ENCODE assay signal across 10 mouse cellular contexts in the genomic region with DNA sequence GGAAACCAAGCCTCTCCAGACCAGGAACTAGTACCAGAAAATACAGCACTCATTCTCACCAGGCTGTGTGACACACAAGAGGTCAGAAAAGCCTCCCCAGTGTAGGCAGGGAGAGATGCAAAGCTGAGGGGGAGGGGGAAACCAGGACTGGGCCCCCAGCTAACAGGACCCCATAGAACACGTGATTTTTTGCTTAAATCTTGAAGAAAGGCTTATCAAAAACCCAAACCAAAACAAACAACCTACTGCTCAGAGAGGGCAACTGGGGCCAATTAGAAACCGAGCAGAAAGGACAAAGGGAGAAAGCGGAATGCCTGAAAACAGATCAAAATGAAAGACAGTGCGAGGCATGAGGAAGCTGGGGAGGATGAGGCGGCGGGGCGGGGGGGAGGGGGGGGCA. TPM values are rescaled to one million over a fixed set of nuclear protein-coding genes. Genes with fewer than 3 reads are reported as not detected.
DNase-seq lines count a peak whose midpoint lies in the region; ATAC-seq and TF ChIP-seq lines count a peak whose summit lies in the region.
"Had no signal": no experiment of that assay in that cellular context is flagged by ENCODE, and none has a peak within 500 bp of the region (broad histone marks: within the 10 kb centered on the region; RNA-seq: fewer than 3 reads in every experiment).

No protein-coding gene starts in this region.

- H3K79me2 ChIP-seq in liver, adult 2 months (ENCODE audit: control insufficient read depth, insufficient read depth, low read length) = peaks cover 4% of the 10 kb centered on the region; the same call in 1 of the 2 replicates

- DNase-seq in liver, adult 2 months (ENCODE audit: extremely low read depth, low read depth, low spot score) = no peak
- no peak for DNase-seq in liver
- DNase-seq in embryonic facial prominence, embryonic 11.5 days (ENCODE audit: low spot score) = peak; percentile 44
- DNase-seq in right cerebral cortex, adult 18-20 months = no peak
- no peak for DNase-seq in layer of hippocampus, adult 18-20 months (ENCODE audit: low spot score in 2 of 2)
- DNase-seq in frontal cortex, postnatal 25 days (ENCODE audit: low spot score in 2 of 2) = no peak

- H3K9me3 ChIP-seq in embryonic facial prominence, embryonic 11.5 days (replicated peaks; ENCODE audit: control insufficient read depth, low read length) = no peaks in the 10 kb centered on the region
- H3K9me3 ChIP-seq in intestine, embryonic 15.5 days = no peaks in the 10 kb centered on the region
- no peaks in the 10 kb centered on the region for H3K9me3 ChIP-seq in neural tube, embryonic 14.5 days (ENCODE audit: control insufficient read depth, low read length)

- no peak for ATAC-seq in embryonic facial prominence, embryonic 11.5 days (replicated peaks; ENCODE audit: insufficient number of reproducible peaks, low FRiP score, low TSS enrichment, low read depth)
- ATAC-seq in intestine, embryonic 15.5 days = no peak
- no peak for ATAC-seq in neural tube, embryonic 14.5 days (ENCODE audit: low read depth)

- H3K4me3 ChIP-seq in liver, adult 2 months (ENCODE audit: insufficient read depth, low read depth, low read length) = peak overlapping the region; percentile 54
- H3K4me3 ChIP-seq in embryonic facial prominence, embryonic 11.5 days (ENCODE audit: low read depth, low read length) = peak overlapping the region; percentile 75
- peak overlapping the region; percentile 66 for H3K4me3 ChIP-seq in intestine, embryonic 15.5 days (replicated peaks)
- H3K4me3 ChIP-seq in neural tube, embryonic 14.5 days (ENCODE audit: low read depth, low read length) = peak overlapping the region; percentile 63

- H3K4me2 ChIP-seq in embryonic facial prominence, embryonic 11.5 days (ENCODE audit: low read depth, low read length) = peak overlapping the region; percentile 79
- peak overlapping the region; percentile 62 for H3K4me2 ChIP-seq in intestine, embryonic 15.5 days (replicated peaks)
- H3K4me2 ChIP-seq in neural tube, embryonic 14.5 days (ENCODE audit: low read depth, low read length) = peak overlapping the region; percentile 85

- no peak for TF ChIP-seq POLR2A in liver, adult 2 months (IDR thresholded peaks at IDR 0.05; ENCODE audit: extremely low read depth, insufficient read depth, low read length)

- H3K27me3 ChIP-seq in liver, adult 2 months (ENCODE audit: control insufficient read depth, insufficient read depth, low read length) = no peaks in the 10 kb centered on the region
- no peaks in the 10 kb centered on the region for H3K27me3 ChIP-seq in embryonic facial prominence, embryonic 11.5 days (ENCODE audit: control insufficient read depth, insufficient read depth, low read length)
- H3K27me3 ChIP-seq in intestine, embryonic 15.5 days (replicated peaks) = no peaks in the 10 kb centered on the region
- no peaks in the 10 kb centered on the region for H3K27me3 ChIP-seq in neural tube, embryonic 14.5 days (ENCODE audit: control insufficient read depth, insufficient read depth, low read length)

- H3K4me1 ChIP-seq in liver, adult 2 months (ENCODE audit: control insufficient read depth, insufficient read depth, low read length) = peaks cover 6% of the 10 kb centered on the region
- H3K4me1 ChIP-seq in embryonic facial prominence, embryonic 11.5 days (ENCODE audit: control insufficient read depth, insufficient read depth, low read length) = peaks cover 3% of the 10 kb centered on the region
- peaks cover 24% of the 10 kb centered on the region for H3K4me1 ChIP-seq in intestine, embryonic 15.5 days (replicated peaks)
- peaks cover 24% of the 10 kb centered on the region for H3K4me1 ChIP-seq in neural tube, embryonic 14.5 days (ENCODE audit: control insufficient read depth, insufficient read depth, low read length)

- TF ChIP-seq CTCF in liver, adult 2 months (IDR thresholded peaks at IDR 0.05; ENCODE audit: low read depth, low read length) = no peak

- H3K9ac ChIP-seq in liver, adult 2 months (ENCODE audit: low read depth, low read length) = peak overlapping the region; percentile 14; the same call in 1 of the 2 replicates
- peak overlapping the region; percentile 89 for H3K9ac ChIP-seq in embryonic facial prominence, embryonic 11.5 days (replicated peaks; ENCODE audit: low read length)
- H3K9ac ChIP-seq in intestine, embryonic 15.5 days = peak overlapping the region; percentile 65
- H3K9ac ChIP-seq in neural tube, embryonic 14.5 days (replicated peaks; ENCODE audit: low read depth, low read length) = peak overlapping the region; percentile 78

- peaks cover 48% of the 10 kb centered on the region for H3K36me3 ChIP-seq in liver, adult 2 months (ENCODE audit: control insufficient read depth, insufficient read depth, low read length)
- peaks cover 5% of the 10 kb centered on the region for H3K36me3 ChIP-seq in embryonic facial prominence, embryonic 11.5 days (replicated peaks; ENCODE audit: control insufficient read depth, insufficient read depth, low read depth, low read length)
- H3K36me3 ChIP-seq in intestine, embryonic 15.5 days = peaks cover 48% of the 10 kb centered on the region
- peaks cover 40% of the 10 kb centered on the region for H3K36me3 ChIP-seq in neural tube, embryonic 14.5 days (ENCODE audit: control insufficient read depth, insufficient read depth, low read length)

- 6% methylated on average over 7 of the region's 7 CpGs for WGBS in liver, adult 2 months
- WGBS in embryonic facial prominence, embryonic 11.5 days = 0% methylated on average over 7 of the region's 7 CpGs
- 2% methylated on average over 7 of the region's 7 CpGs for WGBS in intestine, embryonic 15.5 days
- under 1% methylated on average over 7 of the region's 7 CpGs for WGBS in neural tube, embryonic 14.5 days

- H3K27ac ChIP-seq in liver, adult 2 months (replicated peaks; ENCODE audit: insufficient read depth, low read depth, low read length) = no peak overlapping the region
- H3K27ac ChIP-seq in embryonic facial prominence, embryonic 11.5 days (replicated peaks; ENCODE audit: low read depth, low read length) = peak overlapping the region; percentile 52
- H3K27ac ChIP-seq in intestine, embryonic 15.5 days = peak overlapping the region; percentile 77; the same call in 1 of the 2 replicates
- peak overlapping the region; percentile 79 for H3K27ac ChIP-seq in neural tube, embryonic 14.5 days (ENCODE audit: low read depth, low read length)

RNA-seq across cellular contexts. Expression of a gene that starts 11.6 kb away (rescaled TPM):
- total RNA-seq in liver, adult 2 months (2014; rRNA removed) = 0.09 and 0.27 TPM in 2 replicates
- polyA plus RNA-seq in liver, adult 2 months (2012; rRNA removed) = 0.37 and 0.73 TPM in 2 replicates
- 6.2 and 6.3 TPM in 2 replicates for polyA plus RNA-seq in embryonic facial prominence, embryonic 11.5 days (2014; fragmentation: Nextera tagmentation; extraction: Ambion mirVana)
- polyA plus RNA-seq in intestine, embryonic 15.5 days (2015; fragmentation: Nextera tagmentation; extraction: Ambion mirVana) = 2.8 and 3.0 TPM in 2 replicates
- 9.2 and 12.5 TPM in 2 replicates for polyA plus RNA-seq in neural tube, embryonic 14.5 days (2014; fragmentation: Nextera tagmentation; extraction: Ambion mirVana)
- total RNA-seq in layer of hippocampus, adult 18-20 months (2021) = 10 to 100 TPM; 20.4 to 22.3 TPM

RNA-seq across cellular contexts. Expression of a gene that starts 12.0 kb away (rescaled TPM):
- total RNA-seq in liver, adult 2 months (2014; rRNA removed) = not detected in 2 replicates
- polyA plus RNA-seq in liver, adult 2 months (2012; rRNA removed) = not detected in 2 replicates
- not detected in 2 replicates for polyA plus RNA-seq in embryonic facial prominence, embryonic 11.5 days (2014; fragmentation: Nextera tagmentation; extraction: Ambion mirVana)
- not detected in 2 replicates for polyA plus RNA-seq in intestine, embryonic 15.5 days (2015; fragmentation: Nextera tagmentation; extraction: Ambion mirVana)
- polyA plus RNA-seq in neural tube, embryonic 14.5 days (2014; fragmentation: Nextera tagmentation; extraction: Ambion mirVana) = not detected in 2 replicates
- total RNA-seq in layer of hippocampus, adult 18-20 months (2021) = not detected
- total RNA-seq: adrenal gland, postnatal 4 days; left cerebral cortex, postnatal 36 days had no signal

RNA-seq across cellular contexts. Expression of a gene that starts 31.6 kb away (rescaled TPM):
- not detected in 2 replicates for total RNA-seq in liver, adult 2 months (2014; rRNA removed)
- polyA plus RNA-seq in liver, adult 2 months (2012; rRNA removed) = not detected in 2 replicates
- not detected in 2 replicates for polyA plus RNA-seq in embryonic facial prominence, embryonic 11.5 days (2014; fragmentation: Nextera tagmentation; extraction: Ambion mirVana)
- not detected in 2 replicates for polyA plus RNA-seq in intestine, embryonic 15.5 days (2015; fragmentation: Nextera tagmentation; extraction: Ambion mirVana)
- 0.05 and 0.26 TPM in 2 replicates for polyA plus RNA-seq in neural tube, embryonic 14.5 days (2014; fragmentation: Nextera tagmentation; extraction: Ambion mirVana)
- total RNA-seq in layer of hippocampus, adult 18-20 months (2021) = under 1 TPM; 0.25 to 0.54 TPM
- total RNA-seq: adrenal gland, postnatal 4 days had no signal

RNA-seq across cellular contexts. Expression of a gene that starts 33.2 kb away (rescaled TPM):
- 30.6 and 36.0 TPM in 2 replicates for total RNA-seq in liver, adult 2 months (2014; rRNA removed)
- polyA plus RNA-seq in liver, adult 2 months (2012; rRNA removed) = 36.7 and 39.0 TPM in 2 replicates
- 109 and 110 TPM in 2 replicates for polyA plus RNA-seq in embryonic facial prominence, embryonic 11.5 days (2014; fragmentation: Nextera tagmentation; extraction: Ambion mirVana)
- polyA plus RNA-seq in intestine, embryonic 15.5 days (2015; fragmentation: Nextera tagmentation; extraction: Ambion mirVana) = 83.7 and 84.8 TPM in 2 replicates
- polyA plus RNA-seq in neural tube, embryonic 14.5 days (2014; fragmentation: Nextera tagmentation; extraction: Ambion mirVana) = 77.4 and 79.8 TPM in 2 replicates
- total RNA-seq in layer of hippocampus, adult 18-20 months (2021) = 10 to 100 TPM; 23.4 to 24.4 TPM

RNA-seq across cellular contexts. Expression of a gene that starts 33.9 kb away (rescaled TPM):
- 39.7 and 44.3 TPM in 2 replicates for total RNA-seq in liver, adult 2 months (2014; rRNA removed)
- polyA plus RNA-seq in liver, adult 2 months (2012; rRNA removed) = 39.0 and 49.1 TPM in 2 replicates
- 122 and 141 TPM in 2 replicates for polyA plus RNA-seq in embryonic facial prominence, embryonic 11.5 days (2014; fragmentation: Nextera tagmentation; extraction: Ambion mirVana)
- polyA plus RNA-seq in intestine, embryonic 15.5 days (2015; fragmentation: Nextera tagmentation; extraction: Ambion mirVana) = 105 and 107 TPM in 2 replicates
- 101 and 118 TPM in 2 replicates for polyA plus RNA-seq in neural tube, embryonic 14.5 days (2014; fragmentation: Nextera tagmentation; extraction: Ambion mirVana)
- 100 to 1,000 TPM; 196 to 207 TPM for total RNA-seq in layer of hippocampus, adult 18-20 months (2021)

Comparison
In these comparisons a context has a peak if more than half of its experiments do, and no peak if none do; other contexts are left out.
1. H3K9ac ChIP-seq: peak in every context shown above with its lines; median percentile 89 in embryonic facial prominence, embryonic 11.5 days; 78 in neural tube, embryonic 14.5 days; 65 in intestine, embryonic 15.5 days; 14 in liver, adult 2 months.